Comparison of ENCODE assay signal across 8 mouse cellular contexts in genomic region chr2:3726501-3727078, GRCm38 (mm10).
DNase-seq lines count a peak whose midpoint lies in the region; ATAC-seq and TF ChIP-seq lines count a peak whose summit lies in the region.

No protein-coding gene starts in this region.

- DNase-seq in hindbrain, embryonic 14.5 days (ENCODE audit: low spot score), result no peak
- peak; percentile 88 for DNase-seq in A20 (ENCODE audit: low read depth, low spot score)
- peak; percentile 56 to 62 for DNase-seq in layer of hippocampus, postnatal 36 days
- no peak for DNase-seq in adrenal gland, postnatal 36 days
- no peak for DNase-seq in c-Kit-positive CD71-positive TER-119-positive erythroid progenitor cells, embryonic 14.5 days (ENCODE audit: low spot score)

- no peak overlapping the region for H3K9ac ChIP-seq in hindbrain, embryonic 13.5 days
- H3K9ac ChIP-seq in hindbrain, embryonic 14.5 days, result no peak overlapping the region

- no peak overlapping the region for H3K4me3 ChIP-seq in hindbrain, embryonic 13.5 days
- H3K4me3 ChIP-seq in hindbrain, embryonic 14.5 days (replicated peaks; ENCODE audit: low read length), result no peak overlapping the region
- H3K4me3 ChIP-seq in small intestine, adult 2 months (ENCODE audit: low read depth, low read length), result no peak overlapping the region

- H3K27ac ChIP-seq in hindbrain, embryonic 13.5 days, result 0 out of 2 replicates have a peak overlapping the region, but pooled peaks have one; percentile 2
- H3K27ac ChIP-seq in hindbrain, embryonic 14.5 days, result no peak overlapping the region
- H3K27ac ChIP-seq in small intestine, adult 2 months (ENCODE audit: insufficient read depth, low read depth, low read length), result peak overlapping the region; percentile 88

- no peak overlapping the region for H3K4me2 ChIP-seq in hindbrain, embryonic 13.5 days
- no peak overlapping the region for H3K4me2 ChIP-seq in hindbrain, embryonic 14.5 days (replicated peaks)

- H3K4me1 ChIP-seq in hindbrain, embryonic 13.5 days (replicated peaks), result peaks cover 25% of the 10 kb centered on the region
- peaks cover 4% of the 10 kb centered on the region for H3K4me1 ChIP-seq in hindbrain, embryonic 14.5 days (replicated peaks; ENCODE audit: control insufficient read depth, insufficient read depth, low read length)
- peaks cover 13% of the 10 kb centered on the region for H3K4me1 ChIP-seq in small intestine, adult 2 months (ENCODE audit: control insufficient read depth, insufficient read depth, insufficient read length, low read length)

- no peak for TF ChIP-seq CTCF in small intestine, adult 2 months (IDR thresholded peaks at IDR 0.05; ENCODE audit: extremely low read depth, insufficient read length, insufficient replicate concordance, low read depth, low read length)

- TF ChIP-seq POLR2A in small intestine, adult 2 months (IDR thresholded peaks at IDR 0.05; ENCODE audit: low read depth, low read length), result no peak

- WGBS in hindbrain, embryonic 13.5 days, result 79% methylated on average over 13 of the region's 13 CpGs
- 74% methylated on average over 13 of the region's 13 CpGs for WGBS in hindbrain, embryonic 14.5 days
- 48% methylated on average over 13 of the region's 13 CpGs for WGBS in small intestine, adult 2 months

- no peaks in the 10 kb centered on the region for H3K27me3 ChIP-seq in hindbrain, embryonic 13.5 days
- no peaks in the 10 kb centered on the region for H3K27me3 ChIP-seq in hindbrain, embryonic 14.5 days (ENCODE audit: control insufficient read depth, insufficient read depth, low read length)
- H3K27me3 ChIP-seq in small intestine, adult 2 months (ENCODE audit: control insufficient read depth, insufficient read depth, low read length), result no peaks in the 10 kb centered on the region

- no peak for ATAC-seq in hindbrain, embryonic 13.5 days (ENCODE audit: low FRiP score)
- no peak for ATAC-seq in hindbrain, embryonic 14.5 days (ENCODE audit: low FRiP score)
- ATAC-seq in common myeloid progenitor, adult 5-6 weeks (replicated peaks; ENCODE audit: low read depth, poor library complexity, severe bottlenecking), result peak; percentile 33

- H3K9me3 ChIP-seq in hindbrain, embryonic 13.5 days, result no peaks in the 10 kb centered on the region
- no peaks in the 10 kb centered on the region for H3K9me3 ChIP-seq in hindbrain, embryonic 14.5 days (ENCODE audit: control insufficient read depth, low read length)

- no peaks in the 10 kb centered on the region for H3K36me3 ChIP-seq in hindbrain, embryonic 13.5 days
- H3K36me3 ChIP-seq in hindbrain, embryonic 14.5 days (replicated peaks; ENCODE audit: control insufficient read depth, insufficient read depth), result no peaks in the 10 kb centered on the region
- no peaks in the 10 kb centered on the region for H3K36me3 ChIP-seq in small intestine, adult 2 months (ENCODE audit: control insufficient read depth, insufficient read depth, low read length)

Comparison
In these comparisons a context has a peak if more than half of its experiments do, and no peak if none do; other contexts are left out.
1. DNase-seq: peak in A20 (single experiment) and layer of hippocampus, postnatal 36 days (2 of 2); none in hindbrain, embryonic 14.5 days (single experiment), adrenal gland, postnatal 36 days (0 of 2) and c-Kit-positive CD71-positive TER-119-positive erythroid progenitor cells, embryonic 14.5 days (single experiment).